Mouse (Mus musculus) frontal cortex, adult 2 months (tissue): ENCODE data around the gene Gpsm1. TPM values are rescaled to one million over a fixed set of nuclear protein-coding genes. Genes with fewer than 3 reads are reported as not detected.

Experiments used
- DNase-seq, 2 experiments: peaks; one replicate each; pipeline ENCODE4 v3.0.0; 2022; ENCODE audit warnings: low spot score in 1 of 2; ENCODE audit errors: extremely low spot score in 1 of 2
- polyA plus RNA-seq: library from polyadenylated mRNA; depleted of rRNA; stranded (reverse); fragments of >200 nt; gene quantifications from 2 replicates; pipeline ENCODE4 v1.2.3, GENCODE M21; 2012

Gpsm1 gene
- polyA plus RNA-seq, 1 experiment: 248 TPM

DNA sequence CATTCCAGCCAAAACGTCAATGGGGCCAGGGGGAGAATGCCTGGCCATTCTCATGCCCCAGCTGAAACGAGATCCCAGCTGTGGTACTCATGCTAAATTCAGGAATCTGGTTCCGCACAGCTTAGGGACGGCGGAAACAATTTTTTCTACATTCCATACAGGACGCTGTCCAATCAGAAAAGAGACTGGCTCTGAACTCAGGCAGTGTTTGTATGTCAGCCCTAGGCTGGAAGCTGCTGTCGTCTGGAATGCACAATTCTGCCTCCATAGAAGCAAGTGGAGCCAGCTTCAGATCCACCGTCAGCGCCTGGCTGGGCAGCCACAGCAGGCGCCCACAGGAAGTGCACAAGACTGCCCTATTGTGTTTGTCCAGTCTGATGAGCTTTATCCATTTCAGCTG lies 5.6 kb upstream of the Gpsm1 start:
- no peak for DNase-seq

- DNase-seq: peak in 1 of 2 experiments; percentile 37
Measured at GRCm38 (mm10) chr2:26311936-26312335, 3.4 kb upstream of the Gpsm1 start.

DNA sequence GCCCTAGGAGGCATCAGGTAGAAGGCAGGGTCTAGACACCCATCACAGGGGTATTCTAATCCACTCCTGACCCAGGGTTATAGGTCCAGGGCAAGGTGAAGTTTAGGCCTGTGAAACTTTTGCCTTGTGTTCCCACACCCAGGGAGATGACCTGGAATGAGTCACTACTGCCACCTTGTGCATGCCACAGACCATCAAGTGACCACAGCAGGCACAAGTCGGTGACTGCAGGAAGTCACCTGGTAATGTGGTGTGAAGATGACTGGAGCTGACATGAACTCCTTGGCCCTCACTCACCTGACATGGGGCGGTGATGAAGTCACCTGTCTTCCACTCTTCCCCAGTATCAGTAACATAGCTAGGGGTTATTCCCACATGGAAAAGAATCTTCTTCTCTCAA lies 2.5 kb upstream of the Gpsm1 start:
- DNase-seq: no peak

DNA sequence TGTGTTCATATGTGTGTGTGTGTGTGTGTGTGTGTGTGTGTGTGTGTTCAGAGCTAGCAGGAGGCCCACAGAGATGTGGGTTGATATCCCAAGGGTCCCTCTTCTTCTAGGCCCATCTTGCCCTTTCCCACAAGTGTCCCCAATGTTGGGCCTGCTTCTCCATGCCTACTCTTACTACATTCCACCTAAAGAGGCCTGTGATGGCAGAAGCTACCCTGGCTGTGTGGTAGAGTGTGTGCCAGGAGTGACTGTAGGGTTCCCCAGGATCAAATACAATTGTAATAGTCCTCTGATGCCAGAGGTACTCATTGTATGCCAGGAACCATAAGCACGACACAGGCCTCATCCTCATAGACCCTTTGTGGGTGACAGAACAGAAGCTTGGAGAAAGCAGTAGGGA lies 1.9 kb upstream of the Gpsm1 start:
- no peak for DNase-seq

DNA sequence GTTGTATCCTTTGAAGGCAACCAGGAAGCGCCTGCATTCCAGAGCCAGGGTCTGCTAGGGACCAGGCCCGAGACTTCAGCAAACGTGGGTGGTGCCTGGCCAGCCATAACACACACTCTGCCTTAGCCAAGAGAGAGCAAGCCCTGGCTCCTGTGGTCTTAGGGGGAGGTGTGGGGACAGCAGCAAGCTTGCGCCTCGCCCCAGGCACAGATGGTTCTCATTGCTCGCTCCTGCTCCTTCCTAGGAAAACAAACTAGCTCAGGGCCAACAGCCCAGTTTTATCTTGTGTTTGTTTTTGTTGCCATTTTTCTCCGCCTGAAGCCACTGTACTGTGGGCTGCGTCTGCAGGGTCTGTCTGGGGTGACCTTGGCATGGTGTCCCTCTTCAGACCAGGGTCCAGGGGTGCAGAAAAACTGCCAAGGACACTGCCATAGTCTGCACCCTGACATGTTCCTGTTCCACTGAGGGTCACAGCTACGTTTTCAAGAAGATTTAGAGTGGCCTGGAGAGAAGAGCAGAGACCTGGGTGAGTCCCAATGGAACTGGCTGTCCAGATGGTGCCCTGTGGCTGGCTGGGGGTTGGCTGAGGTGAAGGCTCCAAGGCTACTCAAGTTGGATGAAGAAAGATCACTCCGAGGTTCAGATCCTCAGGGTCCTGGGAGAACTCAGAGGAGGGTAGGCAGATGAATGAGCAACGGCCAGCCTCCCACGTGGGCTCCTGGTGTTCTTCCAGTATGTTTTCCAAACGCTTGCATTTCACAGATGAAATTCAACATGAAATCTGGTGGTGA lies 839 bp upstream of the Gpsm1 start:
- no peak for DNase-seq

DNA sequence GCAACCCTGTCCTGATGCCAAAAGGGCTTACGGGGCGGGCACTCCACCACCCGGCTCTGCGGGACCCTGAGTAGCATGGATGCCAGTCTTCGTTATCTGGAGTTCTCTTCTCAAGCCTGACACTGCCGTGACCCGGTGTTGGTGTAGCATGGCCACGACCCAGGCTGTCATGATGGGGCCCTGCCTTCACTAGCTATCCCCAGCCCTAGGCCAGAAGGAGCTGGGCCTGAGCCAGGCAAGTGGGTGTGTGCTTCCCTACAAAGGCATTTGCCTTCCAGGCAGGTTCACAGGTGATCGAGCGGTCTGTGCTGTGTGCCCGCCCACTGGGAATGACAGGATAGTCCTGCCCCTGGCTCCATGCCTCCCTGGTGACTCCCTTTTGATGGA lies 603 bp downstream of the Gpsm1 start:
- peak in 1 of 2 experiments; percentile 41 for DNase-seq

GRCm38 (mm10) chr2:26316576-26317246 lies 1.4 kb downstream of the Gpsm1 start:
- no peak for DNase-seq

- DNase-seq: no peak
Measured at GRCm38 (mm10) chr2:26317371-26317770, 2.1 kb downstream of the Gpsm1 start.

GRCm38 (mm10) chr2:26317991-26318672 lies 2.8 kb downstream of the Gpsm1 start:
- no peak for DNase-seq

DNA sequence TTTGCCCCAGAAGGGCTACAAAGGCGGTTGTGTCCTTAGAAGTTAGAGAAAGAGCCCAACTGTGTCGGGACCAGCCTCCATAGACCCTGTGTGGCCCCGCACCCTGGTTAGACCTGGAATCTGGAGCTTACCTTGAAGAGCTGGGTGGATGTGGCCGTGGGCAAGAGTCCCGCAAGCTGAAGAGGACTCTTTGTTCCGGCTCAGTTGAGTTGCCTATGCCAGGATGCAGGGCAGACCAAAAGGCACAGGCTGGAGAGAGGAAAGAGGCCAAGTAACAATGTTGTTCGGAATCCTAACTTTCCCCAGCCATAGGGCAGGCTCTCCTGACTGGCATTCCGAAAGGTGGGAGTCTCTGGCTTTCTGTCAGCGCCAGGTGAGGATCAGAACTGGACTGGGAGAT lies 3.8 kb downstream of the Gpsm1 start:
- no peak for DNase-seq

DNA sequence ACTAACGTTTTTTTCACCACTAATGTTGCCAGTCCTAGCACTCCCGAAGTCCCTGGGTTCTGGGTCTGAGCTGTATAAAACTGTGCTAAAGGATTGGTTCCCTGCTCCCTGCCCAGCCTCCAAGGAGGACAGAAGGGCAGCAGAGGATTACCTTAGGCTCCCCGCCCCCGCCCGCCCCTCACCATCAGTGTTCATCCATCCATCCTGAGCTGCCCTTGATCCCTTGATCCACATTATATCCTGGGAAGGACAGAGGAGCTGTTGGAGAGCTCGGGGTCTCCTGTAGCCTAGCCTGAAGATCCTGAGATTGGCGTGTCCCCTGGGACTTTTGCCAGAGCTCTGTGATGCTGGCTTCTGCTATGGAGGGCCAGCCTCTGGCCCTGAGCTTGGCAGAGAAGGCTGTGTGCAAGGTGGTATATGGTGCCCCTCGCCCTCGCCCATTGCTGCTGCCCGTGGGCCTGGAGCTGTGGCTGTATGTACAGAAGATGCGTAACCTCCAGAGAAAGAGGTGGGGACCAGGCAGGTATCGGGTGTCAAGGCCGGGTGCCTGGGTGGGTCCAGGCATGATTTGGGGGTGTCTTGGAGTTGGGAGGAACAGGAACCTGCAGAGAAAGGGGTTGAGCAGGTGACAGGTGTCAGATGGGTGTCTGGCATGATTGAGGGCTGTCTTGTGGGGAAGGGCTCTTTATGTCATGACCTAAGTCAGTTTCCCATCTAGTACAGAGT lies 4.4 kb downstream of the Gpsm1 start:
- no peak for DNase-seq

- DNase-seq: no peak
Measured at GRCm38 (mm10) chr2:26320245-26321185, 5.2 kb downstream of the Gpsm1 start.

DNA sequence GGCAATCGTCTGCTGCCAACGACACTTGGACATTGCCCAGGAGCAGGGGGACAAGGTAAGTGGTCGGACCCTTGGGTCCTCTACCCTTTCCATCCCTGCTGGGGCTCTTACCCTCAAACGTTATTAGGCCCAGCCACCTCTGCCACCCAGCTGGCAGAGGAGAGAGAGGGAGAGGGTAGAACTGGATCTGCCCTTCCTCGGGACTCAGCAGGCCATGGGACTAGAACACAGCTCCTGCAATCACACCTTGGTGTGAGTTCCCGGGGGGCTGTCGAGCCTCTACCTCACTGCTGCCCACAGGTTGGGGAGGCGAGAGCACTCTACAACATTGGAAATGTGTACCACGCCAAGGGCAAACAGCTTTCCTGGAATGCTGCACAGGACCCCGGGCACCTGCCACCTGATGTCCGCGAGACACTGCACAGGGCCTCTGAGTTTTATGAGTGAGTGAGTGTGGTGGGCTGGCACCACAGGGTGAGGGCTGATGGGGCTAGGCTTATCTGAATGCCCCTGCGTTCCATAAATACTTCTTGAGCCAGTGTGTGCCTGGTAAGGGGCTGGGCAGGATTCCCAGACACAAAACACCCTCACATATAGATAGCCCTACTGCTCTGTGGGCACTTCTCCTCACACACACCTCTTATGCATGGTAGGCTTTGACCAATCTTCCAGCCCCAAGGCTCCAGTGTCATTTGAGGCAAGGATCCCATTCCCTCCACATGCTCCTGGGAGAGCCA lies 8.4 kb downstream of the Gpsm1 start:
- no peak for DNase-seq

- DNase-seq: peak in 1 of 2 experiments; percentile 73
Measured at GRCm38 (mm10) chr2:26324917-26325316, 9.6 kb downstream of the Gpsm1 start.

- peak in 1 of 2 experiments; percentile 60 for DNase-seq
Measured at GRCm38 (mm10) chr2:26325386-26326181, 10.3 kb downstream of the Gpsm1 start.

DNA sequence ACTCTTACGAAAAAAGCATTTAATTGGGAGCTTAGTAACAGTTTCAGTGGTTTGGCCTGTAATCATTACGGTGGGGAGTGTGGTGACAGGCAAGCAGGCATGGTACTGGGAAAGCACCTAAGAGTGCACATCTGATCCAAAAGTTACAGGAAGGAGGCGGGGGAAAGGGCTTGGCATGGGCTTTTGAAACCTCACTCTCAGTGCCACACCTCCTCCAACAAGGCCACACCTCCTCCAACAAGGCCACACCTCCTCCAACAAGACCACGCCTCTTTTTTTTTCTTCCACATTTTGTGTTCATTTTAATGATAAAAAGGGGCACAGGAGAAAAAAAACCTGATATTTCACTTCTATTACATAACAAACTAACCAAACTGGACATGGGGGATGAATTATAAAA lies 12.5 kb downstream of the Gpsm1 start:
- no peak for DNase-seq

GRCm38 (mm10) chr2:26329402-26329801 lies 14.1 kb downstream of the Gpsm1 start:
- peak in 1 of 2 experiments; percentile 64 for DNase-seq

DNA sequence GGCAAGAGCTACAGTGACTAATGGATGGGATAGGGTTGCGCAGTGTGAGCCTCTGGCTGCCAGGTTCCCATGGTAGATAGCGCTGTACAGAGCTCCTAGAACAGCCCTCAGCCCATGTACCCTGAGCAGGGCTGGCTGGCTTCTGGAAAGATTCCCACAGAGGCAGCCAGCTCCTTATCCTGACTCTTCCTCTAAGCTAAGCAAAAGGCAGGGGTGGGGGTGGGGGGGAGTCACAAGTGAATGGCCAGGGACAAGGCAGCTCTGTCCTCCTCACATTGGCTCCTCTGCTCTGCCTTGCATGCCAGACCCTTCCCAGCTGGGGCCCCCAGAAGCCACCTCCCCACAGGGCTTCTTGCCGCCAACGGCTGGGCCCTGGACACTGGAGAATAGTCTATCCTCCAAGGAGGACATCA lies 14.7 kb downstream of the Gpsm1 start:
- DNase-seq: no peak
